Mouse (Mus musculus) lung, embryonic 16.5 days (tissue): ENCODE measurements around the gene Taf13. TPM values are rescaled to one million over a fixed set of nuclear protein-coding genes. Genes with fewer than 3 reads are reported as not detected.

Source experiments
- ATAC-seq: fragments of 200-750 bp; cut with Nextera tagmentation; 2 replicates; pipeline ENCODE4 v1.8.0; 2017; ENCODE audit warnings: low read depth, mild to moderate bottlenecking, moderate library complexity
- H3K27ac ChIP-seq: fragments of 300-500 bp; sonication (generic); 2 replicates; pipeline ENCODE4 v1.5.1; 2014; ENCODE audit warnings: mild to moderate bottlenecking, control low read depth, low read length
- H3K27me3 ChIP-seq: fragments of 300-500 bp; sonication (generic); 2 replicates; pipeline ENCODE4 v1.6.1; 2014; ENCODE audit warnings: low read depth, low read length, mixed read lengths; ENCODE audit not compliant: control insufficient read depth, insufficient read depth
- H3K36me3 ChIP-seq: fragments of 300-500 bp; sonication (generic); 2 replicates; pipeline ENCODE4 v1.6.1; 2014; ENCODE audit warnings: low read length; ENCODE audit not compliant: control insufficient read depth, insufficient read depth
- H3K4me1 ChIP-seq: fragments of 300-500 bp; sonication (generic); replicated peaks from 2 replicates; pipeline ENCODE4 v1.6.1; 2014; ENCODE audit warnings: low read length, mixed read lengths; ENCODE audit not compliant: control insufficient read depth, insufficient read depth
- H3K4me2 ChIP-seq: fragments of 300-500 bp; sonication (generic); 2 replicates; pipeline ENCODE4 v1.6.1; 2014; ENCODE audit warnings: low read depth, low read length, control low read depth
- H3K4me3 ChIP-seq: fragments of 300-500 bp; sonication (generic); 2 replicates; pipeline ENCODE4 v1.5.1; 2014; ENCODE audit warnings: mild to moderate bottlenecking, low read length, control low read depth
- H3K9ac ChIP-seq: fragments of 300-500 bp; sonication (generic); 2 replicates; pipeline ENCODE4 v1.6.1; 2014; ENCODE audit warnings: low read length, control low read depth
- H3K9me3 ChIP-seq: fragments of 300-500 bp; sonication (generic); 2 replicates; pipeline ENCODE4 v1.6.1; 2016; ENCODE audit warnings: low read length; ENCODE audit not compliant: control insufficient read depth
- WGBS: fragments of 180-500 bp; shearing (Covaris S2); extraction: QIAGEN DNeasy Blood & Tissue Kit; methylation state at CpG from one replicate; pipeline ENCODE4 v1.1.7; 2014; 5-methylcytosine and 5-hydroxymethylcytosine counted together
- polyA plus RNA-seq: library from polyadenylated mRNA; unstranded; fragments of >200 nt; fragmentation: Nextera tagmentation; extraction: Ambion mirVana; gene quantifications from 2 replicates; pipeline ENCODE4 v1.2.1, GENCODE M21; 2015

The Taf13 gene
- polyA plus RNA-seq: 45.5 and 46.0 TPM in 2 replicates

- Histone ChIP-seq H3K4me1 (peaks cover 9% of the 10 kb centered on the region), H3K9me3 (no peaks in the 10 kb centered on the region), H3K27me3 (no peaks in the 10 kb centered on the region), H3K27ac (peak within 1 kb of the TSS; percentile 31; the same call in 1 of the 2 replicates), H3K4me3 (peak within 1 kb of the TSS; percentile 69), H3K9ac (peak within 1 kb of the TSS; percentile 83), H3K4me2 (peak within 1 kb of the TSS; percentile 63), H3K36me3 (no peaks in the 10 kb centered on the region)
- peak; percentile 100 for ATAC-seq
- WGBS: under 1% methylated on average over 42 of the region's 42 CpGs
Measured at GRCm38 (mm10) chr3:108571443-108572294, at the start of gene Taf13. Taf13 (plus strand) TSS chr3:108571698.

- Histone ChIP-seq H3K27ac (no peak overlapping the region), H3K27me3 (no peaks in the 10 kb centered on the region; the same call in 1 of the 2 replicates), H3K9me3 (no peaks in the 10 kb centered on the region), H3K4me1 (no peaks in the 10 kb centered on the region), H3K4me3 (no peak overlapping the region), H3K4me2 (no peak overlapping the region), H3K9ac (no peak overlapping the region), H3K36me3 (no peaks in the 10 kb centered on the region)
- WGBS: 79% methylated on average over 4 of the region's 4 CpGs
- ATAC-seq: no peak
Measured at GRCm38 (mm10) chr3:108523415-108523814, 48.1 kb upstream of the Taf13 start.

GRCm38 (mm10) chr3:108528489-108528888, 43.0 kb upstream of the Taf13 start:
- peaks cover 7% of the 10 kb centered on the region for H3K4me1 ChIP-seq
- no peaks in the 10 kb centered on the region for H3K27me3 ChIP-seq
- ATAC-seq: no peak
- WGBS: 87% methylated on average over 8 of the region's 8 CpGs
- no peaks in the 10 kb centered on the region for H3K36me3 ChIP-seq
- no peak overlapping the region for H3K27ac ChIP-seq
- no peak overlapping the region for H3K9ac ChIP-seq
- H3K9me3 ChIP-seq: no peaks in the 10 kb centered on the region
- no peak overlapping the region for H3K4me2 ChIP-seq
- H3K4me3 ChIP-seq: no peak overlapping the region

GRCm38 (mm10) chr3:108533114-108533885, 38.2 kb upstream of the Taf13 start:
- Histone ChIP-seq H3K4me2 (peak overlapping the region; percentile 2; the same call in 1 of the 2 replicates), H3K27me3 (peaks cover 10% of the 10 kb centered on the region), H3K4me1 (peaks cover 20% of the 10 kb centered on the region), H3K27ac (peak overlapping the region; percentile 34), H3K9me3 (no peaks in the 10 kb centered on the region), H3K4me3 (no peak overlapping the region), H3K9ac (no peak overlapping the region), H3K36me3 (no peaks in the 10 kb centered on the region)
- 50% methylated on average over 9 of the region's 9 CpGs for WGBS
- ATAC-seq: 0 out of 2 replicates have a peak, but pooled peaks have one; percentile 35

- H3K36me3 ChIP-seq: no peaks in the 10 kb centered on the region
- ATAC-seq: no peak
- peak within 1 kb of the TSS; percentile 34 for H3K27ac ChIP-seq
- H3K4me3 ChIP-seq: no peak within 1 kb of the TSS
- no peaks in the 10 kb centered on the region for H3K9me3 ChIP-seq
- 79% methylated on average over 6 of the region's 6 CpGs for WGBS
- H3K9ac ChIP-seq: no peak within 1 kb of the TSS
- peak within 1 kb of the TSS; percentile 2; the same call in 1 of the 2 replicates for H3K4me2 ChIP-seq
- H3K4me1 ChIP-seq: peaks cover 20% of the 10 kb centered on the region
- H3K27me3 ChIP-seq: peaks cover 10% of the 10 kb centered on the region
Measured at GRCm38 (mm10) chr3:108533951-108534350, 37.5 kb upstream of the Taf13 start, which contains the start of gene 1700013F07Rik. 1700013F07Rik (plus strand) TSS chr3:108534150.

- no peak for ATAC-seq
- no peak overlapping the region for H3K27ac ChIP-seq
- H3K4me3 ChIP-seq: peak overlapping the region; percentile 40
- WGBS: 12% methylated on average over 15 of the region's 15 CpGs
- peaks cover 20% of the 10 kb centered on the region for H3K4me1 ChIP-seq
- 0 out of 2 replicates have a peak overlapping the region, but pooled peaks have one; percentile 24 for H3K9ac ChIP-seq
- peak overlapping the region; percentile 59 for H3K4me2 ChIP-seq
- peaks cover 10% of the 10 kb centered on the region for H3K27me3 ChIP-seq
- no peaks in the 10 kb centered on the region for H3K36me3 ChIP-seq
- H3K9me3 ChIP-seq: no peaks in the 10 kb centered on the region
Measured at GRCm38 (mm10) chr3:108535896-108536516, 35.5 kb upstream of the Taf13 start.

- Histone ChIP-seq H3K27me3 (peaks cover 10% of the 10 kb centered on the region), H3K4me3 (peak within 1 kb of the TSS; percentile 40), H3K4me1 (peaks cover 20% of the 10 kb centered on the region), H3K27ac (no peak within 1 kb of the TSS), H3K9ac (0 out of 2 replicates have a peak within 1 kb of the TSS, but pooled peaks have one; percentile 42), H3K36me3 (no peaks in the 10 kb centered on the region), H3K4me2 (peak within 1 kb of the TSS; percentile 59), H3K9me3 (no peaks in the 10 kb centered on the region)
- ATAC-seq: peak; percentile 73
- WGBS: under 1% methylated on average over 35 of the region's 35 CpGs
Measured at GRCm38 (mm10) chr3:108536517-108537260, 34.8 kb upstream of the Taf13 start, which contains the start of gene 5330417C22Rik. 5330417C22Rik (minus strand) TSS chr3:108536536.

- ATAC-seq: peak; percentile 79
- H3K4me3 ChIP-seq: peak overlapping the region; percentile 9; the same call in 1 of the 2 replicates
Measured at GRCm38 (mm10) chr3:108537303-108537702, 34.2 kb upstream of the Taf13 start.

More at GRCm38 (mm10) chr3:108537303-108537702, 34.2 kb upstream of the Taf13 start:
- Histone ChIP-seq H3K4me1 (peaks cover 20% of the 10 kb centered on the region), H3K9ac (peak overlapping the region; percentile 42; the same call in 1 of the 2 replicates), H3K27ac (no peak overlapping the region), H3K27me3 (peaks cover 10% of the 10 kb centered on the region), H3K36me3 (no peaks in the 10 kb centered on the region), H3K4me2 (peak overlapping the region; percentile 48), H3K9me3 (no peaks in the 10 kb centered on the region)
- WGBS: 2% methylated on average over 17 of the region's 17 CpGs
